Comparison of ENCODE assay signal across 33 mouse cellular contexts in the genomic region with DNA sequence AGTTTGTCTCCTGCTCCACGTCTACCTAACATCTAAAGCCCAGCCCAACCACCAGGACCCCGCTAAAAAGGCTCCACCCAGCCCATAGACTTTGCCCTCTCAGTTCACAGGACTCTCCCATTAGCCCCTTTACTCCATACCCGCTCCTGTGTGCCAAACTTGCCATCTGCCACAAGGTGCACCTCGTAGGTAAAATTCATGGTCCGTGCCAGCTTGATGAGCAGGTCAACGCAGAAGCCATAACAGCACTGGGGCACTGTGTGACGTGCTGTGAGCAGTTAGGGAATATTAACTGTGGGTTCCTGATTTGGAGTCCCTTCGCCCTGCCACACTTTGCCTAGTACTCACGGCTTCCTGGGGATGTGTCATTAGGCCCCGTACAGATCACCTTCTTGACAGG. TPM values are rescaled to one million over a fixed set of nuclear protein-coding genes. Genes with fewer than 3 reads are reported as not detected.
DNase-seq lines count a peak whose midpoint lies in the region; TF ChIP-seq lines count a peak whose summit lies in the region.
"Had no signal": no experiment of that assay in that cellular context is flagged by ENCODE, and none has a peak within 500 bp of the region (broad histone marks: within the 10 kb centered on the region; RNA-seq: fewer than 3 reads in every experiment).

No protein-coding gene starts in this region.

- TF ChIP-seq POLR2A in cerebellum, adult 2 months (IDR thresholded peaks at IDR 0.05; ENCODE audit: borderline replicate concordance, insufficient read depth, low read length) = no peak
- TF ChIP-seq POLR2A in lung, adult 2 months (IDR thresholded peaks at IDR 0.05; ENCODE audit: borderline replicate concordance, extremely low read depth, low read depth, low read length) = no peak

- no peak for TF ChIP-seq CTCF in cerebellum, adult 2 months (IDR thresholded peaks at IDR 0.05; ENCODE audit: borderline replicate concordance, insufficient read depth, low read depth, low read length)
- TF ChIP-seq CTCF in lung, adult 2 months (IDR thresholded peaks at IDR 0.05; ENCODE audit: insufficient read depth, low read length) = no peak

- H3K4me1 ChIP-seq in cerebellum, adult 2 months (ENCODE audit: control insufficient read depth, insufficient read depth, low read length) = peaks cover 30% of the 10 kb centered on the region
- no peaks in the 10 kb centered on the region for H3K4me1 ChIP-seq in lung, adult 2 months (ENCODE audit: control insufficient read depth, insufficient read depth, low read length)
- H3K4me1 ChIP-seq: embryonic facial prominence, embryonic 13.5 days; forebrain, embryonic 12.5 days; forebrain, embryonic 15.5 days; heart, embryonic 13.5 days had no signal

- DNase-seq in cerebellum, adult 11-12 months = peak; percentile 75
- no peak for DNase-seq in cerebellum, postnatal 4 days (ENCODE audit: low spot score in 2 of 2)
- DNase-seq in cerebellum, adult 2 months = peak; percentile 68 to 79
- peak; percentile 80 for DNase-seq in cerebellum, adult 9-11 months
- peak; percentile 55 to 61 for DNase-seq in cerebellum, postnatal 36 days
- DNase-seq in lung, adult 2 months = no peak
- DNase-seq in adrenal gland, postnatal 36 days = no peak
- DNase-seq: adrenal gland, adult 2 months; adrenal gland, postnatal 14 days; B cell, adult 2 months; embryo, embryonic 11 days; gastrocnemius, postnatal 25 days; heart, adult 18-20 months; heart, postnatal 14 days; heart, postnatal 4 days; kidney, adult 18-20 months had no signal

- no peak overlapping the region; the same call in 1 of the 2 replicates for H3K27ac ChIP-seq in cerebellum, adult 2 months (ENCODE audit: insufficient read depth, low read length)
- H3K27ac ChIP-seq: embryonic facial prominence, embryonic 10.5 days; embryonic facial prominence, embryonic 13.5 days; forebrain, embryonic 12.5 days; forebrain, embryonic 15.5 days; heart, embryonic 13.5 days; hindbrain, embryonic 14.5 days; hindbrain, postnatal 0 days had no signal

- H3K27me3 ChIP-seq in cerebellum, adult 2 months (ENCODE audit: control insufficient read depth, insufficient read depth, low read length) = no peaks in the 10 kb centered on the region

- 14% methylated on average over 10 of the region's 10 CpGs for WGBS in cerebellum, adult 2 months
- 73% methylated on average over 10 of the region's 10 CpGs for WGBS in lung, adult 2 months

- no peak overlapping the region for H3K4me3 ChIP-seq in cerebellum, adult 2 months (replicated peaks; ENCODE audit: insufficient read depth, low read depth, low read length)
- H3K4me3 ChIP-seq in lung, adult 2 months (replicated peaks; ENCODE audit: extremely low read depth, low read depth, low read length) = no peak overlapping the region
- H3K4me3 ChIP-seq: embryonic facial prominence, embryonic 10.5 days; embryonic facial prominence, embryonic 13.5 days; erythroblast, embryonic 14.5 days; forebrain, embryonic 12.5 days; forebrain, embryonic 15.5 days; heart, embryonic 13.5 days had no signal

RNA-seq across cellular contexts. Expression of a gene that starts 8.3 kb away (rescaled TPM):
- polyA plus RNA-seq in cerebellum, adult 2 months (2012; rRNA removed) = 0.20 and 0.21 TPM in 2 replicates
- 52.8 and 59.6 TPM in 2 replicates for polyA plus RNA-seq in lung, adult 2 months (2012; rRNA removed)
- not detected for total RNA-seq in adrenal gland, postnatal 36 days (2021)
- total RNA-seq: adrenal gland, adult 2 months; adrenal gland, postnatal 14 days; CH12.LX; G1E; gastrocnemius, adult 8-10 months; gastrocnemius, postnatal 25 days; heart, postnatal 4 days had no signal
- polyA plus RNA-seq: adrenal gland, adult 2 months; cortical plate, adult 2 months; embryonic facial prominence, embryonic 10.5 days; erythroblast, embryonic 14.5 days; forebrain, embryonic 12.5 days; forebrain, embryonic 15.5 days; G1E; heart, embryonic 13.5 days; hindbrain, embryonic 11.5 days; hindbrain, embryonic 14.5 days; inflammation-experienced regulatory T-cells, adult 6 months; Patski had no signal

RNA-seq across cellular contexts. Expression of a gene that starts 10.1 kb away (rescaled TPM):
- polyA plus RNA-seq in cerebellum, adult 2 months (2012; rRNA removed) = not detected in 2 replicates
- polyA plus RNA-seq in lung, adult 2 months (2012; rRNA removed) = 0.40 TPM in 1 of 2 replicates, not detected in the other
- not detected for total RNA-seq in adrenal gland, postnatal 36 days (2021)
- total RNA-seq: adrenal gland, adult 2 months; adrenal gland, postnatal 14 days; CH12.LX; G1E; gastrocnemius, adult 8-10 months; gastrocnemius, postnatal 25 days; heart, adult 18-20 months; heart, postnatal 14 days; heart, postnatal 4 days; hindbrain, postnatal 0 days had no signal
- polyA plus RNA-seq: adrenal gland, adult 2 months; cortical plate, adult 2 months; embryonic facial prominence, embryonic 10.5 days; embryonic facial prominence, embryonic 13.5 days; erythroblast, embryonic 14.5 days; forebrain, embryonic 12.5 days; forebrain, embryonic 15.5 days; G1E; heart, embryonic 13.5 days; heart, embryonic 16.5 days; hindbrain, embryonic 11.5 days; hindbrain, embryonic 14.5 days; hindbrain, postnatal 0 days; inflammation-experienced regulatory T-cells, adult 6 months; intestine, embryonic 16.5 days; Patski had no signal

RNA-seq across cellular contexts. Expression of a gene that starts 20.9 kb away (rescaled TPM):
- 282 and 290 TPM in 2 replicates for polyA plus RNA-seq in cerebellum, adult 2 months (2012; rRNA removed)
- 0.46 and 0.52 TPM in 2 replicates for polyA plus RNA-seq in lung, adult 2 months (2012; rRNA removed)
- total RNA-seq in adrenal gland, postnatal 36 days (2021) = 1 to 10 TPM; 6.3 to 7.6 TPM
- total RNA-seq: gastrocnemius, adult 8-10 months; heart, adult 18-20 months; heart, postnatal 14 days; heart, postnatal 4 days had no signal
- polyA plus RNA-seq: erythroblast, embryonic 14.5 days; heart, embryonic 16.5 days; inflammation-experienced regulatory T-cells, adult 6 months had no signal

RNA-seq across cellular contexts. Expression of a gene that starts 25.8 kb away (rescaled TPM):
- polyA plus RNA-seq in cerebellum, adult 2 months (2012; rRNA removed) = 103 TPM in 2 replicates
- 82.1 and 133 TPM in 2 replicates for polyA plus RNA-seq in lung, adult 2 months (2012; rRNA removed)
- total RNA-seq in adrenal gland, postnatal 36 days (2021) = 10 to 100 TPM; 76.5 to 81.3 TPM

RNA-seq across cellular contexts. Expression of a gene that starts 25.8 kb away (rescaled TPM):
- polyA plus RNA-seq in cerebellum, adult 2 months (2012; rRNA removed) = 74.5 and 75.9 TPM in 2 replicates
- 41.6 and 49.5 TPM in 2 replicates for polyA plus RNA-seq in lung, adult 2 months (2012; rRNA removed)
- 10 to 100 TPM; 43.8 to 45.1 TPM for total RNA-seq in adrenal gland, postnatal 36 days (2021)

Comparison
In these comparisons a context has a peak if more than half of its experiments do, and no peak if none do; other contexts are left out.
1. DNase-seq: peak in cerebellum, adult 11-12 months (single experiment), cerebellum, adult 2 months (2 of 2), cerebellum, adult 9-11 months (single experiment) and cerebellum, postnatal 36 days (2 of 2); none in cerebellum, postnatal 4 days (0 of 2), lung, adult 2 months (single experiment) and adrenal gland, postnatal 36 days (0 of 2).
2. RNA of a gene that starts 8.3 kb away (polyA plus RNA-seq): 52.8 to 59.6 TPM in lung, adult 2 months; 0.20 to 0.21 TPM in cerebellum, adult 2 months; every median in the first group is over 10 times any median in the second.
3. RNA of a gene that starts 20.9 kb away (polyA plus RNA-seq): 282 to 290 TPM in cerebellum, adult 2 months; 0.46 to 0.52 TPM in lung, adult 2 months; every median in the first group is over 100 times any median in the second.